Mouse (Mus musculus): ENCODE data around the gene Vax2. TPM values are rescaled to one million over a fixed set of nuclear protein-coding genes. Genes with fewer than 3 reads are reported as not detected.

The Vax2 gene
- polyA plus RNA-seq, 1 experiment from 2014 or later, result not detected

DNA sequence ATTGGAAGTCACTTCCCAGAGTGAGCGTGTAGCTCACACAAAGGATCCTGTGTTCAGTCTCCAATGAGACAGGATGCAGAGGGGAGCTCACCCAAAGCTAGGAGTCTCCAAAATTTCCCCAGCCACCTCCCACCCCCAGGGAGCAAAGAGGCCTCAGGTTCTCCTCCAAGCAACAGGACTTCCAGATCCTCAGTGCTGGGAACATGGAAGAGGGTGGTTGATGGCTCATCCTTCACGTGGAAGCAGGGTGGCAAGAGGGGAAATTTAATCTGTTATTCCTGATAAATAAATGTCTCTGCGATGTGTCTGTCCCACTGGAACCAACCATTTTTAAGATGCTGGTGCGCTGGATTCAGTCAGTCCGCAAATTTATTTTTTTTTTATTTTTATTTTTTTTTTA, 6.4 kb upstream of the Vax2 start:
- no peak overlapping the region for H3K27ac ChIP-seq
- DNase-seq (ENCODE audit: low spot score), result no peak
- no peak overlapping the region for H3K4me3 ChIP-seq (replicated peaks; ENCODE audit: low read length)
- H3K4me1 ChIP-seq (replicated peaks; ENCODE audit: control insufficient read depth, insufficient read depth, low read length), result no peaks in the 10 kb centered on the region
- ATAC-seq (ENCODE audit: low FRiP score), result no peak
- H3K36me3 ChIP-seq (replicated peaks; ENCODE audit: control insufficient read depth, insufficient read depth), result no peaks in the 10 kb centered on the region
- 20% methylated on average over 5 of the region's 5 CpGs for WGBS
- H3K9me3 ChIP-seq (ENCODE audit: control insufficient read depth, low read length), result no peaks in the 10 kb centered on the region
- peaks cover 93% of the 10 kb centered on the region for H3K27me3 ChIP-seq (ENCODE audit: control insufficient read depth, insufficient read depth, low read length)
- no peak overlapping the region for H3K4me2 ChIP-seq (replicated peaks)
- no peak overlapping the region for H3K9ac ChIP-seq

DNA sequence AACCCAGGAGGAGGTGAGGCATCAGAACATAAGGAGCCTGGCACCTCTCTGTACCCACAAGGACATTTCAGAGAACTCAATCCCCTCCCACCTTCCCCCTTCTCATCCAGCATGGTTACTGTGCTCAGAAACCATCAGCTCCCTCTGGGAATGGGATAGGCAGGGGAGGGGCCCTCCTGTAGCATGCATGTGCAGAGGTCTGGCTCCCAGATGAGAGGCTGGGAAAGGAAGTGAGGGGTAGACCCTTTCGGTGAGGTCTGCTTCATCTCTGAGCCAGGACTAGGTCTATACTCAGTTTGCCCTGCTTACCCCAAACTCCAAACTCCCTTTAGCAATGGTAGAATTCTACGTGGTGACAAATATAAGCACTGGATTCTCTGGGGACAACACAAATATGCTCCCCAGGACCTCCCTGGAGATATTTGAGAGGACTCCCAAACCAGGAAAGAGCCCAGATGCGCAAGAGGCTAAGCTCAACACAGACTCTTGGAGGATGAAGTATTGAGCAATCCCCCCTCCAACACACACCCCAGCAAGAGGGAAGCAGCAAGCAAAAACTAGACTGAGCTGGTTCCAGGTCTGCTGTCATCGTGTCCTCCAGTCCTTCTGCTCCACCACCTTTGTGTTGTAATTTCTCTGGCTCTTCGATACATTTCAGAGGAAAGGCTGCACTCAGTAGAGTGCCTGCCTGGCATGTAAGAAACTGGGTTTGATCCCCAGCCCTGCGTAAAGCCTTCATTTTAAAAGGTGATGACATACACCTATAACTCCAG, 3.1 kb upstream of the Vax2 start:
- ATAC-seq (ENCODE audit: low FRiP score) (no peak), DNase-seq (ENCODE audit: low spot score) (no peak)
- Histone ChIP-seq H3K9me3 (ENCODE audit: control insufficient read depth, low read length) (no peaks in the 10 kb centered on the region), H3K9ac (no peak overlapping the region), H3K27me3 (ENCODE audit: control insufficient read depth, insufficient read depth, low read length) (peaks cover 100% of the 10 kb centered on the region), H3K36me3 (replicated peaks; ENCODE audit: control insufficient read depth, insufficient read depth) (no peaks in the 10 kb centered on the region), H3K4me2 (replicated peaks) (no peak overlapping the region), H3K4me1 (replicated peaks; ENCODE audit: control insufficient read depth, insufficient read depth, low read length) (peaks cover 8% of the 10 kb centered on the region; the same call in 1 of the 2 replicates), H3K4me3 (replicated peaks; ENCODE audit: low read length) (no peak overlapping the region), H3K27ac (no peak overlapping the region)
- 6% methylated on average over 6 of the region's 6 CpGs for WGBS

DNA sequence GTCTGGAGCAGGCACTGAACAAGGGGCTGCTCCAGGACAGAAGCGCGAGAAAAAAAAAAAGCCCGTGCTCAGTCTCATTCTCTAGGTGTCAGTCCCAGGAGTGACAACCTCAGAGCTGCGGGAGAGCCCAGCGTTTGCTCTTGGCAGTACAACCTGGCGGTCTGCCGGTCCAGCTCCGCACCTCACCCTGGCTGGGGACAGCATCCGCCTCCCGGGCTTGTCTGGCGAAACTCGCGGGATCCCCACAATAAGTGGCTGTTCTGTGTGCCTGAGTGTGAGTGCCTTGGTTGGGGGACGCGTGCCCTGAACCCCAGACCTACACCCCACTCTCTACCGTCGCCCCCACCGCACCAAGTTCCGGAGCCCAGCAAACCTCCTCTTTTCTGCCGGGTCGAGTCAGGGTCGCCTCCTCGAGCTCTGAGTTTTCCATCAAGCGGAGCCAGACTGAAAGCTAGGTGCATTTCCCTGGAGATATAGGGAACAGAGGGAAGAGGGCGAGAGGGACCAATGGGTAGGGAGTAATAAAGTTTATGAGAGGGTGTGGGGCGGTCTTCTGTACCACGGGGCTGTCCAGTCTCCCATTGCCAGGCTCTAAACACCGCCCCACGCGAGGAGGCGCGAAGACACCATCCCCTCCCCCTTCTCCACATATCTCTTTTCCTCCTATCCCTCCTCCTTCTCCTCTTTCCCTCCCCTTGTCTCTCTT, 550 bp upstream of the Vax2 start:
- Histone ChIP-seq H3K27me3 (ENCODE audit: control insufficient read depth, insufficient read depth, low read length) (peaks cover 100% of the 10 kb centered on the region), H3K4me2 (replicated peaks) (peak overlapping the region; percentile 47), H3K9me3 (ENCODE audit: control insufficient read depth, low read length) (no peaks in the 10 kb centered on the region), H3K9ac (no peak overlapping the region), H3K4me1 (replicated peaks; ENCODE audit: control insufficient read depth, insufficient read depth, low read length) (peaks cover 8% of the 10 kb centered on the region; the same call in 1 of the 2 replicates), H3K4me3 (replicated peaks; ENCODE audit: low read length) (peak overlapping the region; percentile 25; the same call in 1 of the 2 replicates), H3K27ac (no peak overlapping the region), H3K36me3 (replicated peaks; ENCODE audit: control insufficient read depth, insufficient read depth) (no peaks in the 10 kb centered on the region)
- ATAC-seq (ENCODE audit: low FRiP score) (0 out of 2 replicates have a peak, but pooled peaks have one; percentile 24), DNase-seq (ENCODE audit: low spot score) (no peak)
- 1% methylated on average over 32 of the region's 32 CpGs for WGBS

DNA sequence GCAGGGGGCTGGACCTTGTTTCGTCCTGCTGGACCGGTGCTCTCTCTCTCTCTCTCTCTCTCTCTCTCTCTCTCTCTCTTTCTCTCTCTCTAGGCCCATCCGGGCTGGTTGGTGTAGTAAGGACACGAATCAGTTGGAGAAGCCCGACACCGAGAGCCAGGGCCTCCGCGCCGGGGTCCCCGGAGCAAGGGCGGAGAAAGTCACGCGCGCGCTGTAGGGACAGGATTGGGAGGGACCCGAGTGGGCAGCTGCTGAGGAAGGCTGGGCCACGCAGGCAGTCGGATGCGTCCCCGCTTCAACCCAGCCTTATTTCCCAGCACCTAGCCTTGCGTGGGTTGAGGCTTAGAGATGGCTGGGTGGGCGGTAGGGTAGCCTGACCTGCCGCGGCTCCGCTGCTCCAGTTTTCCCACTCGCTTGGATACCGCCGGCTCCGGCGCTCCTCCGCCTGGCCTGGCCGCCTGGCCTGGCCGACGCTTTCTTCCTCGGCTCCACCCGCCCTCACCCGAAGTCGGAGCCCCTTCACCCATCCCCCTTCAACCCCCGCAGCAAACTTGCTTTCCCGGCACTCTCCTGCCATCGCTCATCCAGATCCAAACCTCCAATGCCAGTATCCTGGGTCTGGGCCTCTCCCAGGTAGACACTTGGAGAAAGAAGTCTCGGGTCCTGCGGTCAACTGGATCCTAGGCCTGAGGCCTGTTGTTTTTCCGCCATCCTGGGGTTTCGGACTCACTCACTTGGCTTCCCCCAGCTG, 836 bp downstream of the Vax2 start:
- Histone ChIP-seq H3K4me1 (replicated peaks; ENCODE audit: control insufficient read depth, insufficient read depth, low read length) (peaks cover 8% of the 10 kb centered on the region; the same call in 1 of the 2 replicates), H3K9me3 (ENCODE audit: control insufficient read depth, low read length) (no peaks in the 10 kb centered on the region), H3K4me2 (replicated peaks) (peak overlapping the region; percentile 47), H3K9ac (no peak overlapping the region), H3K36me3 (replicated peaks; ENCODE audit: control insufficient read depth, insufficient read depth) (no peaks in the 10 kb centered on the region), H3K27me3 (ENCODE audit: control insufficient read depth, insufficient read depth, low read length) (peaks cover 99% of the 10 kb centered on the region), H3K27ac (no peak overlapping the region), H3K4me3 (replicated peaks; ENCODE audit: low read length) (peak overlapping the region; percentile 25)
- no peak for DNase-seq (ENCODE audit: low spot score)
- ATAC-seq (ENCODE audit: low FRiP score), result no peak; the same call in 1 of the 2 replicates
- under 1% methylated on average over 45 of the region's 45 CpGs for WGBS

DNA sequence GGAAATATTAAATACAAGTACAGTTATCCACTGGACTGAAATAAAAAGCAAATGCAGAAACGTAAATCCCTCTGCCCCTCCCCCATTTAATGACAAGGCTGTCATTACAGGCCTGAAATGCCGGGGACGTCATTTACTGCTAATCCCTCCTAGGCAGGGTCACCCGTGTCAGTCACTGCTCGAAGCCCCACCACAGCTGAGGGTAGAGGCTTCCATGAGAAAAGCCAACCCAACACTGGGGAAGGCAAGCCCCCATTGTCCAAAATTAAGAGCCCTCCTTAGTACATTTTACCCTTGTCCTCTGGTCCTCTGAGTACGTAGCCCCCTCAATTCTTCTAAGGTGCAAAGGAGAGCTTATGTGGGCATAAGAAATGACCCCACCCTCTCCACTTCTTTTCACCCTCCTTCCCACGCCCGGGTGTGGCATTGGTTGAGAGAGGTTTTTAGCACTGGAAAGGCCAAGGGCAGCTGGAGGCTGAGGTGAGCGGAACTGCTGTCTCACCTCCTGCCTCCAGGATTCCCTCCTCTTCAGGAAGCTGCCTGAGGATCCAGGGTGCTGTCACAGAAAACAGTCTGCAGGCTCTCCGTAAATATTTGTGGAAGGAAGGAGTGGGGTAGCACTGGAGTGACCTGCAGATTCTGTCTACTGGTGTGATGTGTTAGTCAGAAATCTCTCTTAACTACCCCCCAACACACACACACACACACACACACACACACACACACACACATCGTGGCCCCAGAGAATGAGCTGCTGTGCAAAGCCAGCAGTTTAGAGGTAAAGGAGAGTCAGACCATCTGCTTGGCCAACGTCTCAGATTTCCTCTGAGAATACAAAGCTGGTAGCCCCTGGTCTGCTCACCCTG, 2.4 kb downstream of the Vax2 start:
- H3K27me3 ChIP-seq (ENCODE audit: control insufficient read depth, insufficient read depth, low read length), result peaks cover 99% of the 10 kb centered on the region
- no peak overlapping the region for H3K4me2 ChIP-seq (replicated peaks)
- no peak for ATAC-seq (ENCODE audit: low FRiP score)
- no peaks in the 10 kb centered on the region for H3K9me3 ChIP-seq (ENCODE audit: control insufficient read depth, low read length)
- peaks cover 8% of the 10 kb centered on the region; the same call in 1 of the 2 replicates for H3K4me1 ChIP-seq (replicated peaks; ENCODE audit: control insufficient read depth, insufficient read depth, low read length)
- DNase-seq (ENCODE audit: low spot score), result no peak
- H3K4me3 ChIP-seq (replicated peaks; ENCODE audit: low read length), result no peak overlapping the region
- 3% methylated on average over 12 of the region's 12 CpGs for WGBS
- H3K9ac ChIP-seq, result no peak overlapping the region
- H3K36me3 ChIP-seq (replicated peaks; ENCODE audit: control insufficient read depth, insufficient read depth), result no peaks in the 10 kb centered on the region
- no peak overlapping the region for H3K27ac ChIP-seq

DNA sequence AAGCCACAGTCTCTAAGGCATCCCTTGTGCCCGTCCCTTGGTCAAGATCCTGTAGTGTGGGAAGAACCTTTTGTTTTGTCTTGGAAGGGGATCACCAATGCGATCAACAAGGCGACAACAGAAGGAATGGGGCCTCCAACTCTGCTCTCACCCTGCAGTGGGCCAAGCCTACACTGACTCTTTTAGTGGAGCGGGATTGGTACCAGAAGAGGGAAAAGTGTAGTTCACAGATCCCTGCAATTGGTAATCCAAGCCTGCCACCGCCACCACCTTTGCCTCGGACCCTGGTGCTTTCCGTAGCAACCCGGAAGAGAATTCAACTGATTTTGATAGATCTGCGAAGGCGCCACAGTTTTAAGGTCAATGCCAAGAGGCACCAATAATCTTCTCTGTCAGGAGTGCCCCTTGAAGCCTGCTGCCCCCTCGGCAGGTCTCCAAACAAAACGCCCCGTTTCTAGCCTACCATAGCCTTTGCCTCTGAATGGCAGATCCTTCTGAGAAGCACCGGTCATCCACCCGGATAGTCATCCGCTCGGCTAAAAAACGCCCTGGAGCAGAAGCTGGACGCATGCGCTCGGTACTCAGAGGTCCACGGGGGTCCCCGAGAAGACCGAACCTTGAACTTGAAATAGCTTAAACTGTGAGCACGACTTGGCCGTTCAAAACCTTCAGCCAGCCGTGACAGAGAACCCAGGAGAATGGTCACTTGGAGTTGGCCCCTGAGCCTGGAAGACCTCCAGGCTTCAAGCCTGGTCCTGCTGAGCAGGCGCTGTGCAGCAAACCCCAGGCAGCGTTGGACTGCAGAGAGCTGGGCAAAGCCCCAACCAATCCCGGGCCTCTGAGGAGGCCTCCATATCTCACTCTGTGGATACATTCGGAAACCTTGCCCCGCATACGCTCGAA, 3.4 kb downstream of the Vax2 start:
- 1% methylated on average over 34 of the region's 34 CpGs for WGBS
- Histone ChIP-seq H3K36me3 (replicated peaks; ENCODE audit: control insufficient read depth, insufficient read depth) (no peaks in the 10 kb centered on the region), H3K27me3 (ENCODE audit: control insufficient read depth, insufficient read depth, low read length) (peaks cover 99% of the 10 kb centered on the region), H3K9me3 (ENCODE audit: control insufficient read depth, low read length) (no peaks in the 10 kb centered on the region), H3K4me1 (replicated peaks; ENCODE audit: control insufficient read depth, insufficient read depth, low read length) (peaks cover 8% of the 10 kb centered on the region; the same call in 1 of the 2 replicates), H3K4me3 (replicated peaks; ENCODE audit: low read length) (no peak overlapping the region), H3K9ac (no peak overlapping the region), H3K27ac (no peak overlapping the region), H3K4me2 (replicated peaks) (no peak overlapping the region)
- no peak for ATAC-seq (ENCODE audit: low FRiP score)
- DNase-seq (ENCODE audit: low spot score), result no peak

DNA sequence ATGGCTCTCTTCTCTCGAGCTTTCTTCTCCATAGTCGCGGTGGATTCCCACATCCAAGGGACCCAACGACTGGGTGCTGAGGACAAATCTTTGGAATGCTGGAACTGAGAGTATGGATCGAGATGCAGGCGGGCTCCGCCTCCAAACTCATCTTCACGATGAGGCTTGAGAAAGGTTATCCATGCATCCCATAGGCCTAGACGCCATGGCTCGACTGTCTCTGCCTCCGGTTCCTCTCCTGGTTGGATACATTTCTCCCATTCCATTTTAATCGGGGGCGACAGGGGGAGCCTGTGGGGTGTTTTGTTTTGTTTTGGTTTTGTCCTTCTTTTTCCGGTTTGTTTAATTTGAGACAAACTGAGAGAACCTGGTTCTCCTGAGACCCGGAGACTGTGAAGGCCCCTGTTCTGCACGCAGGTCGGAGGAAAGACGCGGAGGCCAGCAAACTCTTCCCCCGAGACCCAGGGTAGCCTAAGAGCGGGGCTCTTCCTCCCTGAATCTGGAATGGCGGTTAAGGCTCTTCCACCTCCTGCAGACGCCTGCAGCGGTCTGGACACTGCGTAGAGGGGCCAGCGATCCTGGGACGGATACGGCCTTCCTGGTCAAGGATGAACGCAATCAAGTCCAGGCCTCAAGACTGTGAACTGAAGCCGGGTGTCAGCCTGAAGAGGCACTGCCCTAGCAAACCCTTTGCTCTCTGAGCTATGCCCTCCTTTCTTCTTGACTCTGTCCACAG, 4.6 kb downstream of the Vax2 start:
- no peak overlapping the region for H3K9ac ChIP-seq
- WGBS, result under 1% methylated on average over 30 of the region's 30 CpGs

More for the DNA sequence above, 4.6 kb downstream of the Vax2 start:
- Histone ChIP-seq H3K27ac (no peak overlapping the region), H3K27me3 (ENCODE audit: control insufficient read depth, insufficient read depth, low read length) (peaks cover 99% of the 10 kb centered on the region), H3K4me3 (replicated peaks; ENCODE audit: low read length) (no peak overlapping the region), H3K4me2 (replicated peaks) (no peak overlapping the region), H3K9me3 (ENCODE audit: control insufficient read depth, low read length) (no peaks in the 10 kb centered on the region), H3K36me3 (replicated peaks; ENCODE audit: control insufficient read depth, insufficient read depth) (no peaks in the 10 kb centered on the region), H3K4me1 (replicated peaks; ENCODE audit: control insufficient read depth, insufficient read depth, low read length) (peaks cover 8% of the 10 kb centered on the region; the same call in 1 of the 2 replicates)
- no peak for ATAC-seq (ENCODE audit: low FRiP score)
- DNase-seq (ENCODE audit: low spot score), result no peak

All from hindbrain, embryonic 14.5 days (tissue).